Mouse (Mus musculus) large intestine, adult 2 months (tissue): ENCODE measurements around the gene Ipmk. TPM values are rescaled to one million over a fixed set of nuclear protein-coding genes. Genes with fewer than 3 reads are reported as not detected.
"Not testable (repeated sequence)": the region's sequence is repeated elsewhere in the genome, so short reads cannot be mapped to it uniquely, and the experiment has no call there.

Experiments
- DNase-seq: peaks from one replicate; pipeline ENCODE4 v3.0.0-alpha.2; 2012; ENCODE audit warnings: low read depth, low spot score
- WGBS: fragments of 180-500 bp; shearing (Covaris S2); methylation state at CpG from one replicate; pipeline ENCODE4 v1.1.7; 2018; 5-methylcytosine and 5-hydroxymethylcytosine counted together
- polyA plus RNA-seq: library from polyadenylated mRNA; depleted of rRNA; stranded (reverse); fragments of >200 nt; gene quantifications from 2 replicates; pipeline ENCODE4 v1.2.3, GENCODE M21; 2012

Gene Ipmk
- polyA plus RNA-seq, 1 experiment, result 47.1 TPM

GRCm38 (mm10) chr10:71363440-71363839, 15.9 kb downstream of the Ipmk start:
- DNase-seq, result no peak
- WGBS, result 87% methylated on average over 8 of the region's 8 CpGs

GRCm38 (mm10) chr10:71363858-71364257, 16.3 kb downstream of the Ipmk start:
- 95% methylated on average over 10 of the region's 10 CpGs for WGBS
- DNase-seq, result no peak

- 34% methylated on average over 16 of the region's 16 CpGs for WGBS
- DNase-seq, result no peak
These were observed 20.8 kb downstream of the Ipmk start for GRCm38 (mm10) chr10:71368128-71368940.

GRCm38 (mm10) chr10:71369466-71369865, 21.9 kb downstream of the Ipmk start:
- WGBS, result 43% methylated on average over 3 of the region's 3 CpGs
- no peak for DNase-seq

- no peak for DNase-seq
- WGBS, result 74% methylated on average over 6 of the region's 6 CpGs
These were observed 24.3 kb downstream of the Ipmk start for GRCm38 (mm10) chr10:71371881-71372280.

GRCm38 (mm10) chr10:71373706-71374105, 26.1 kb downstream of the Ipmk start:
- no peak for DNase-seq
- 90% methylated on average over 11 of the region's 11 CpGs for WGBS

- peak; percentile 91 for DNase-seq
- WGBS, result 25% methylated on average over 6 of the region's 6 CpGs
These were observed 28.5 kb downstream of the Ipmk start for GRCm38 (mm10) chr10:71376014-71376413.

- WGBS, result 93% methylated on average over 7 of the region's 7 CpGs
- no peak for DNase-seq
These were observed 32.8 kb downstream of the Ipmk start for GRCm38 (mm10) chr10:71380406-71380805.

GRCm38 (mm10) chr10:71381471-71382033, 34.0 kb downstream of the Ipmk start:
- no peak for DNase-seq
- 38% methylated on average over 29 of the region's 29 CpGs for WGBS

GRCm38 (mm10) chr10:71382109-71382508, 34.5 kb downstream of the Ipmk start:
- WGBS, result 29% methylated on average over 7 of the region's 7 CpGs
- no peak for DNase-seq

- no peak for DNase-seq
- 34% methylated on average over 8 of the region's 8 CpGs for WGBS
These were observed 35.4 kb downstream of the Ipmk start for GRCm38 (mm10) chr10:71382858-71383551.

- WGBS, result 69% methylated on average over 6 of the region's 6 CpGs
- DNase-seq, result not testable (repeated sequence)
These were observed 36.0 kb downstream of the Ipmk start for GRCm38 (mm10) chr10:71383552-71383924.

- DNase-seq, result no peak
- WGBS, result 41% methylated on average over 19 of the region's 19 CpGs
These were observed 36.8 kb downstream of the Ipmk start for GRCm38 (mm10) chr10:71384159-71385044.

GRCm38 (mm10) chr10:71389311-71389710, 41.7 kb downstream of the Ipmk start:
- DNase-seq, result no peak
- WGBS, result 92% methylated on average over 5 of the region's 5 CpGs

- 68% methylated on average over 10 of the region's 10 CpGs for WGBS
- DNase-seq, result no peak
These were observed 51.0 kb downstream of the Ipmk start for GRCm38 (mm10) chr10:71398383-71399145.

GRCm38 (mm10) chr10:71399399-71399798, 51.8 kb downstream of the Ipmk start:
- WGBS, result 27% methylated on average over 8 of the region's 8 CpGs
- no peak for DNase-seq

- DNase-seq, result no peak
- 56% methylated on average over 8 of the region's 8 CpGs for WGBS
These were observed 52.4 kb downstream of the Ipmk start for GRCm38 (mm10) chr10:71399987-71400386.

GRCm38 (mm10) chr10:71400818-71401646, 53.5 kb downstream of the Ipmk start:
- peak; percentile 54 for DNase-seq
- WGBS, result 67% methylated on average over 13 of the region's 13 CpGs
